Mouse (Mus musculus) embryonic facial prominence, embryonic 11.5 days (tissue): ENCODE measurements around the gene Ank. TPM values are rescaled to one million over a fixed set of nuclear protein-coding genes. Genes with fewer than 3 reads are reported as not detected.
"Not testable (repeated sequence)": the region's sequence is repeated elsewhere in the genome, so short reads cannot be mapped to it uniquely, and the experiment has no call there.

Source experiments
- ATAC-seq: fragments of 200-750 bp; cut with Nextera tagmentation; replicated peaks from 2 replicates; pipeline ENCODE4 v1.8.0; 2017; ENCODE audit warnings: low read depth; ENCODE audit not compliant: insufficient number of reproducible peaks, low FRiP score, low TSS enrichment
- DNase-seq: peaks from one replicate; pipeline ENCODE4 v3.0.0-alpha.2; 2015; ENCODE audit warnings: low spot score
- H3K27ac ChIP-seq: fragments of 300-500 bp; sonication (generic); replicated peaks from 2 replicates; pipeline ENCODE4 v1.5.1; 2014; ENCODE audit warnings: mild to moderate bottlenecking, low read depth, low read length, control low read depth
- H3K27me3 ChIP-seq: fragments of 300-500 bp; sonication (generic); 2 replicates; pipeline ENCODE4 v1.6.1; 2014; ENCODE audit warnings: mild to moderate bottlenecking, low read length, moderate library complexity, mixed read lengths; ENCODE audit not compliant: control insufficient read depth, insufficient read depth
- H3K36me3 ChIP-seq: fragments of 300-500 bp; sonication (generic); replicated peaks from 2 replicates; pipeline ENCODE4 v1.6.1; 2014; ENCODE audit warnings: low read depth, mild to moderate bottlenecking, low read length, moderate library complexity, mixed read lengths; ENCODE audit not compliant: control insufficient read depth, insufficient read depth
- H3K4me1 ChIP-seq: fragments of 300-500 bp; sonication (generic); 2 replicates; pipeline ENCODE4 v1.6.1; 2014; ENCODE audit warnings: low read length, mixed read lengths; ENCODE audit not compliant: control insufficient read depth, insufficient read depth
- H3K4me2 ChIP-seq: fragments of 300-500 bp; sonication (generic); 2 replicates; pipeline ENCODE4 v1.6.1; 2014; ENCODE audit warnings: low read depth, mild to moderate bottlenecking, control low read depth, low read length, moderate library complexity
- H3K4me3 ChIP-seq: fragments of 300-500 bp; sonication (generic); 2 replicates; pipeline ENCODE4 v1.5.1; 2014; ENCODE audit warnings: low read depth, low read length, control low read depth
- H3K9ac ChIP-seq: fragments of 300-500 bp; sonication (generic); replicated peaks from 2 replicates; pipeline ENCODE4 v1.6.1; 2014; ENCODE audit warnings: mild to moderate bottlenecking, control low read depth, low read length
- H3K9me3 ChIP-seq: fragments of 300-500 bp; sonication (generic); replicated peaks from 2 replicates; pipeline ENCODE4 v1.6.1; 2016; ENCODE audit warnings: mild to moderate bottlenecking, low read length, inconsistent platforms, mixed read lengths; ENCODE audit not compliant: control insufficient read depth
- WGBS: fragments of 180-500 bp; shearing (Covaris S2); extraction: QIAGEN DNeasy Blood & Tissue Kit; methylation state at CpG from one replicate; pipeline ENCODE4 v1.1.7; 2014; 5-methylcytosine and 5-hydroxymethylcytosine counted together
- polyA plus RNA-seq: library from polyadenylated mRNA; unstranded; fragments of >200 nt; fragmentation: Nextera tagmentation; extraction: Ambion mirVana; gene quantifications from 2 replicates; pipeline ENCODE4 v1.2.1, GENCODE M21; 2014

Ank gene
- polyA plus RNA-seq, 1 experiment from 2014 or later = 8.1 TPM

DNA sequence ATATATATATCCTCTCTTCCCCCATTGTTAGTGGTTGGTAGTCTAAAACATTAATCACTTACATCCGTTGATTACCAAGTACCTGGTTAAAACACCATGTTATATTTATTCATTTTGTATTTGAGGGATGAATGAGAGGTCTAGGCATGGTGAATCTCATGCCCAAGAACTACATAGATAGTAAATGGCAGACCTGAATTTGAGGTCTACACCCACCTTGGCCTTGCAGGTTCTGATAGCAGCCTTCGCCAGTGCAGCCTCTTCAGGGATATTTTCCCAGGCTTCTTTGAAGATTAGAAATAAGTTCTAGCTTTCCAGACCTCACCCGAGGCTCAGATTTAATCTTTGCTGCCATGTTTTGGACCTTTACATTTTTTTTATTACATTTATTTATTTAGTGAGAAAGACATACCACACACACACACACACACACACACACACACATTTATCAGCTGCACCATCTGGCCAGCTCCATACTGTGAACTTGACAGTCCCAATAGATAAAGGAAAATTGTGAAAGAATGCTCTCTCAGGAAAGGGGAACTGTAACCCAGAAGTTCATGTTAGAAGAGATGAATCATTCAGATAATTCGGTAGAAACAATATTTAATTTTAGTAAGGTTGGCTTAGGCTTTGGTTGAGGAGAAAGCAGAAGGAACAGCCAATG is 2.5 kb downstream of the Ank start:
- 86% methylated on average over 4 of the region's 4 CpGs for WGBS
- ATAC-seq = no peak
- H3K4me2 ChIP-seq = no peak overlapping the region
- no peak for DNase-seq
- H3K4me3 ChIP-seq = no peak overlapping the region
- H3K9ac ChIP-seq = no peak overlapping the region
- no peaks in the 10 kb centered on the region for H3K9me3 ChIP-seq
- H3K27ac ChIP-seq = no peak overlapping the region
- no peaks in the 10 kb centered on the region for H3K36me3 ChIP-seq
- no peaks in the 10 kb centered on the region; the same call in 1 of the 2 replicates for H3K27me3 ChIP-seq
- H3K4me1 ChIP-seq = no peaks in the 10 kb centered on the region

GRCm38 (mm10) chr15:27470346-27470745 is 3.9 kb downstream of the Ank start:
- H3K27ac ChIP-seq, H3K27me3 ChIP-seq, H3K4me3 ChIP-seq, H3K9ac ChIP-seq, DNase-seq, H3K4me1 ChIP-seq, H3K36me3 ChIP-seq, H3K9me3 ChIP-seq, H3K4me2 ChIP-seq, ATAC-seq: not testable (repeated sequence)
- WGBS = 51% methylated on average over 3 of the region's 3 CpGs

DNA sequence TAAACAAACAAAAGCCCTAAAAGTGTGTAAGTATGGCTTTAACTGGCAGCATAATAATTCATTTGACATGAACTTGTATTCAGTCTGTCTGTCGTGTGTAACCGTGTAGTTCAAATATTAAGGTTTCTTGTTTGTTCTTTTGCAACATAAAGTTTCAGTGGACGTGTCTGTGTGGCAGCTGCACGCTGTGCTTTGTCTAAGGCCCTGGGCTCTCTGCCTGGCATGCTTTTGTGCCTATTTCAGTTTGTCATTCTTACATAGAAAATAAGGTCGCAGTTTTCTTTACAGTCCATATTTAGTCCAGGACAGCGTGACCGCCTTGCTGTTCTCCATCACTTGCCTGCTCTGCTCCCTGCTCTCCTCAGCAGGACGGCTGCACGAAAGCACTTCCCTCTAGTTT is 5.8 kb downstream of the Ank start:
- H3K27ac ChIP-seq = no peak overlapping the region
- WGBS = 83% methylated on average over 9 of the region's 9 CpGs
- H3K9me3 ChIP-seq = no peaks in the 10 kb centered on the region
- no peak for DNase-seq
- H3K4me3 ChIP-seq = no peak overlapping the region
- no peak for ATAC-seq
- no peak overlapping the region for H3K9ac ChIP-seq
- no peaks in the 10 kb centered on the region; the same call in 1 of the 2 replicates for H3K27me3 ChIP-seq
- no peaks in the 10 kb centered on the region for H3K36me3 ChIP-seq
- H3K4me1 ChIP-seq = no peaks in the 10 kb centered on the region
- H3K4me2 ChIP-seq = no peak overlapping the region

DNA sequence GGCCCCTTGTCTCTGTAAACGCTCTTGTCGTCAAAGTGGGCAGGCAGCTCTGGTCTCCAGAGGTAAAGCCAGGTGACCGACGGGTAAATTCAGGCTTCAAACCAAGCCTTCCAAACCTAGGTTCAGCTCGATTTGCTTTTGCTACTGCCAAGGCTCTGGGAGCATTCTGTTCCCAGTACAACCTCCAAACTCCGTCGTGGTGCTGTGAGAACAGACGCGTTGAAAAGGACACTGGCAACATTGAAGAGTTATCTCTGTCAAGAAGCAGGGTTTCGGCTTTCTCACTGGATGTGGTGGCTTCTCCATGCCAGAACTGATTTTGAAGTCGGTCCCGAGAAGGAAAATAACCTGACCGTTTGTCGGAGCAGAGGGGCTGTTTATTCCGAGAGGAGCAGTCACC is 9.5 kb downstream of the Ank start:
- Histone ChIP-seq H3K36me3 (no peaks in the 10 kb centered on the region), H3K4me1 (no peaks in the 10 kb centered on the region), H3K9ac (no peak overlapping the region), H3K9me3 (no peaks in the 10 kb centered on the region), H3K27ac (no peak overlapping the region), H3K4me2 (no peak overlapping the region), H3K4me3 (no peak overlapping the region), H3K27me3 (no peaks in the 10 kb centered on the region)
- 74% methylated on average over 15 of the region's 15 CpGs for WGBS
- ATAC-seq = no peak
- no peak for DNase-seq

- DNase-seq = no peak
- Histone ChIP-seq H3K9ac (no peak overlapping the region), H3K4me1 (no peaks in the 10 kb centered on the region), H3K36me3 (no peaks in the 10 kb centered on the region), H3K4me3 (no peak overlapping the region), H3K27me3 (no peaks in the 10 kb centered on the region), H3K9me3 (no peaks in the 10 kb centered on the region), H3K27ac (no peak overlapping the region), H3K4me2 (no peak overlapping the region)
- WGBS = 81% methylated on average over 12 of the region's 12 CpGs
- no peak for ATAC-seq
These were observed 10.2 kb downstream of the Ank start for GRCm38 (mm10) chr15:27476671-27477070.

DNA sequence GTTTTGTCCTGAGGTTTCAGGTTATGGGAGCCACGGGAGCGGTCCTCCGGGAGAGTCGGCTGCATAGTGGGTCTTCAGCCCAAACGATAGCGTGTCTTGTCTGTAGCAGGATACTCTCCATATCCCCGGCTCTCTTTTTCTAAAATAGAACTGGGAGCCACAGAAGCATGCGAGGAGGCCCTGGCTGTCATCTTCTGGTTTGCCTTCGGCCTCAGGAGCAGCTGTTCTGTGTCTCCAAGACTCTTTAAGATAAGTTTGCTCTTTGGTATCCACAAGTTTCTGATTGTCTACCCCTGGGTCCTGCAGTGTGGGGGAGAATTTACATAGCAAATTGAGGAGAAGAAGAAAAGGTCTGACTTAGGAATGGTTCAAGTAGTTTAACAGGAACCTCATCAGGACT is 10.7 kb downstream of the Ank start:
- no peaks in the 10 kb centered on the region for H3K9me3 ChIP-seq
- 94% methylated on average over 9 of the region's 9 CpGs for WGBS
- no peak overlapping the region for H3K4me2 ChIP-seq
- no peaks in the 10 kb centered on the region for H3K27me3 ChIP-seq
- DNase-seq = no peak
- no peaks in the 10 kb centered on the region for H3K4me1 ChIP-seq
- no peak for ATAC-seq
- H3K4me3 ChIP-seq = no peak overlapping the region
- no peak overlapping the region for H3K27ac ChIP-seq
- no peak overlapping the region for H3K9ac ChIP-seq
- H3K36me3 ChIP-seq = no peaks in the 10 kb centered on the region

- DNase-seq = no peak
- H3K27ac ChIP-seq = no peak overlapping the region
- H3K4me1 ChIP-seq = no peaks in the 10 kb centered on the region
- H3K9ac ChIP-seq = no peak overlapping the region
- ATAC-seq = no peak
- H3K36me3 ChIP-seq = no peaks in the 10 kb centered on the region
- no peak overlapping the region for H3K4me3 ChIP-seq
- no peaks in the 10 kb centered on the region for H3K9me3 ChIP-seq
- H3K27me3 ChIP-seq = no peaks in the 10 kb centered on the region
- WGBS = 83% methylated on average over 7 of the region's 7 CpGs
- H3K4me2 ChIP-seq = no peak overlapping the region
These were observed 11.2 kb downstream of the Ank start for GRCm38 (mm10) chr15:27477630-27478029.

DNA sequence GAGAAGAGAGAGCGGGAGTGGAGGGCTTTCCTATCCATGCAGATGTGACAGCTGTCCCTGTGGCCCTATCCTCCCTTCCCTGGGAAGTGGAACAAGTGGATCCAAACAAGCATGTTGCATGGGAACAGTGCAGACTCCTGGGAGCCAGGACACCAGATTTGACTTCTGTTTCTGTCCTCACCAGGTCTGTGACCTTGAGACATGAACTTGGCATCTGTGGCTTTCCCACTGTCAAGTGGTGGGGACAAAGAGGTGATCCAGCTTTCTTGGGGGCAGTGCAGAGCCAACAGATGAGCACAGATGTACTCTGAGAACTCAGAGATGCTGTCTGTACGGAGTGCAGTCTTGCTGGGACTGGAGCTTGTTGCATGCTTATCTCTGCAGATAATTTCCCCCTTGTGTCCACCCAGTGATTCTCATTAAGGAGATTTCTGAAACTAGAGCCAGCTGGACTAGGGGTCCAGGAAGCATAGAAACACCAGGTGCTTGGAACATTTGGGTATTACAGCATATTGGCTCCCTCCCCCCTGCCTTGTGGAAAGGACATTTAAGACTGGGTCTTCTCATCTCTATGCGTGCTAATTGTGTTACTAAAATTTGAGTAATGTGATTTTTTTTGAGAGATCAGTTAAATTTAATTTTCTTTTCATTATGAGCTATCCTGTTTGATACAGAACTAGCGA is 14.0 kb downstream of the Ank start:
- Histone ChIP-seq H3K9me3 (no peaks in the 10 kb centered on the region), H3K4me3 (no peak overlapping the region), H3K27ac (no peak overlapping the region), H3K9ac (no peak overlapping the region), H3K4me1 (no peaks in the 10 kb centered on the region), H3K27me3 (no peaks in the 10 kb centered on the region), H3K36me3 (no peaks in the 10 kb centered on the region), H3K4me2 (no peak overlapping the region)
- ATAC-seq (no peak), DNase-seq (no peak)
- 85% methylated on average over 4 of the region's 4 CpGs for WGBS
